Mouse (Mus musculus): ENCODE results near the gene Zcwpw1. TPM values are rescaled to one million over a fixed set of nuclear protein-coding genes. Genes with fewer than 3 reads are reported as not detected.
A peak's percentile ranks its signal among the peaks of the same experiment; 100 is the strongest.

The Zcwpw1 gene
- total and polyA plus RNA-seq, 3 experiments: 11.1 to 16.0 TPM; not detected in 1

- Histone ChIP-seq H3K4me1 (ENCODE audit: control insufficient read depth in 1 of 2, insufficient read depth in 2 of 2, low read length in 2 of 2) (no peaks in the 10 kb centered on the region), H3K36me3 (ENCODE audit: control insufficient read depth in 1 of 2, insufficient read depth in 2 of 2, low read length in 2 of 2) (no peaks in the 10 kb centered on the region; a peak in 2 of 4 replicates), H3K9ac (ENCODE audit: control insufficient read depth, low read depth, low read length, poor library complexity, severe bottlenecking) (no peak overlapping the region), H3K4me3 (ENCODE audit: control insufficient read depth in 1 of 2, insufficient read depth in 1 of 2, low read depth in 2 of 2, low read length in 2 of 2) (no peak overlapping the region), H3K27me3 (ENCODE audit: control insufficient read depth in 1 of 2, insufficient read depth in 2 of 2, low read length in 2 of 2) (no peaks in the 10 kb centered on the region), H3K79me2 (ENCODE audit: control insufficient read depth, insufficient read depth, low read length, poor library complexity) (no peaks in the 10 kb centered on the region), H3K9me3 (replicated peaks; ENCODE audit: insufficient read depth, low read length) (no peaks in the 10 kb centered on the region), H3K27ac (ENCODE audit: control insufficient read depth, low read depth, low read length) (no peak overlapping the region)
- no peak for DNase-seq (ENCODE audit: low read depth, low spot score)
- no peak for TF ChIP-seq ZMIZ1 (IDR thresholded peaks at IDR 0.05; ENCODE audit: low read depth, low read length)
- no peak for TF ChIP-seq BHLHE40 (IDR thresholded peaks at IDR 0.05; ENCODE audit: borderline replicate concordance, low read depth, low read length)
- TF ChIP-seq RCOR1 (IDR thresholded peaks at IDR 0.05; ENCODE audit: low read depth, low read length): no peak
- no peak for TF ChIP-seq CTCF (IDR thresholded peaks at IDR 0.05 in 2 of 3, conservative IDR thresholded peaks at IDR 0.05 in 1 of 3; ENCODE audit: control insufficient read depth in 1 of 3, insufficient read depth in 1 of 3, low read depth in 2 of 3, low read length in 3 of 3, poor library complexity in 1 of 3, severe bottlenecking in 1 of 3)
- no peak for TF ChIP-seq TBP (IDR thresholded peaks at IDR 0.05; ENCODE audit: low read depth, low read length)
- no peak for TF ChIP-seq POLR2A (IDR thresholded peaks at IDR 0.05; ENCODE audit: control insufficient read depth in 1 of 2, insufficient read depth in 1 of 2, low read depth in 1 of 2, low read length in 2 of 2, poor library complexity in 1 of 2)
- TF ChIP-seq USF1 (IDR thresholded peaks at IDR 0.05; ENCODE audit: low read depth, low read length): no peak
- TF ChIP-seq NRF1 (IDR thresholded peaks at IDR 0.05; ENCODE audit: insufficient read depth, low read depth, low read length, poor library complexity, severe bottlenecking): no peak
- no peak for TF ChIP-seq KAT2A (conservative IDR thresholded peaks at IDR 0.05; ENCODE audit: low read depth, low read length)
- TF ChIP-seq ZKSCAN1 (IDR thresholded peaks at IDR 0.05; ENCODE audit: low read depth, low read length): no peak
- no peak for TF ChIP-seq E2F4 (IDR thresholded peaks at IDR 0.05; ENCODE audit: borderline replicate concordance, low read depth, low read length)
Observed at GRCm38 (mm10) chr5:137830238-137830637, 42.6 kb downstream of the Zcwpw1 start.

- H3K27me3 ChIP-seq (ENCODE audit: control insufficient read depth in 1 of 2, insufficient read depth in 2 of 2, low read length in 2 of 2): no peaks in the 10 kb centered on the region
Observed at GRCm38 (mm10) chr5:137831106-137831505, 43.5 kb downstream of the Zcwpw1 start.

More at GRCm38 (mm10) chr5:137831106-137831505, 43.5 kb downstream of the Zcwpw1 start:
- DNase-seq (ENCODE audit: low read depth, low spot score): peak; percentile 12
- Histone ChIP-seq H3K36me3 (ENCODE audit: control insufficient read depth in 1 of 2, insufficient read depth in 2 of 2, low read length in 2 of 2) (no peaks in the 10 kb centered on the region), H3K9ac (ENCODE audit: control insufficient read depth, low read depth, low read length, poor library complexity, severe bottlenecking) (no peak overlapping the region), H3K27ac (ENCODE audit: control insufficient read depth, low read depth, low read length) (no peak overlapping the region), H3K79me2 (ENCODE audit: control insufficient read depth, insufficient read depth, low read length, poor library complexity) (no peaks in the 10 kb centered on the region), H3K4me3 (ENCODE audit: control insufficient read depth in 1 of 2, insufficient read depth in 1 of 2, low read depth in 2 of 2, low read length in 2 of 2) (no peak overlapping the region), H3K9me3 (replicated peaks; ENCODE audit: insufficient read depth, low read length) (no peaks in the 10 kb centered on the region), H3K4me1 (ENCODE audit: control insufficient read depth in 1 of 2, insufficient read depth in 2 of 2, low read length in 2 of 2) (peaks cover 0 to 4% of the 10 kb centered on the region in 2 experiments; a peak in 1 of 4 replicates)
- no peak for TF ChIP-seq ELF1 (IDR thresholded peaks at IDR 0.05; ENCODE audit: low read depth, low read length)
- TF ChIP-seq MYC (IDR thresholded peaks at IDR 0.05; ENCODE audit: low read depth, low read length): no peak
- TF ChIP-seq USF2 (IDR thresholded peaks at IDR 0.05; ENCODE audit: borderline replicate concordance in 1 of 2, insufficient read depth in 1 of 2, low read depth in 1 of 2, low read length in 2 of 2): no peak
- TF ChIP-seq POLR2AphosphoS5 (IDR thresholded peaks at IDR 0.05; ENCODE audit: borderline replicate concordance, low read depth, low read length): no peak
- TF ChIP-seq SIN3A (IDR thresholded peaks at IDR 0.05; ENCODE audit: low read length): no peak
- no peak for TF ChIP-seq TBP (IDR thresholded peaks at IDR 0.05; ENCODE audit: low read depth, low read length)
- no peak for TF ChIP-seq ZC3H11A (IDR thresholded peaks at IDR 0.05; ENCODE audit: low read depth, low read length)
- no peak for TF ChIP-seq CTCF (IDR thresholded peaks at IDR 0.05 in 2 of 3, conservative IDR thresholded peaks at IDR 0.05 in 1 of 3; ENCODE audit: control insufficient read depth in 1 of 3, insufficient read depth in 1 of 3, low read depth in 2 of 3, low read length in 3 of 3, poor library complexity in 1 of 3, severe bottlenecking in 1 of 3)
- TF ChIP-seq GATA1 (IDR thresholded peaks at IDR 0.05; ENCODE audit: low read depth, low read length): no peak
- TF ChIP-seq KAT2A (conservative IDR thresholded peaks at IDR 0.05; ENCODE audit: low read depth, low read length): no peak
- no peak for TF ChIP-seq ZNF384 (IDR thresholded peaks at IDR 0.05; ENCODE audit: low read depth, low read length)
- TF ChIP-seq BHLHE40 (IDR thresholded peaks at IDR 0.05; ENCODE audit: borderline replicate concordance, low read depth, low read length): no peak
- TF ChIP-seq CHD2 (IDR thresholded peaks at IDR 0.05; ENCODE audit: low read length): no peak
- TF ChIP-seq POLR2AphosphoS2 (IDR thresholded peaks at IDR 0.05; ENCODE audit: low read length): no peak
- TF ChIP-seq GABPA (IDR thresholded peaks at IDR 0.05; ENCODE audit: low read depth, low read length): no peak
- no peak for TF ChIP-seq TCF12 (IDR thresholded peaks at IDR 0.05; ENCODE audit: low read depth, low read length)
